Mouse (Mus musculus): ENCODE results near the gene Gpatch3.
A peak's percentile ranks its signal among the peaks of the same experiment; 100 is the strongest.

The Gpatch3 gene

DNA sequence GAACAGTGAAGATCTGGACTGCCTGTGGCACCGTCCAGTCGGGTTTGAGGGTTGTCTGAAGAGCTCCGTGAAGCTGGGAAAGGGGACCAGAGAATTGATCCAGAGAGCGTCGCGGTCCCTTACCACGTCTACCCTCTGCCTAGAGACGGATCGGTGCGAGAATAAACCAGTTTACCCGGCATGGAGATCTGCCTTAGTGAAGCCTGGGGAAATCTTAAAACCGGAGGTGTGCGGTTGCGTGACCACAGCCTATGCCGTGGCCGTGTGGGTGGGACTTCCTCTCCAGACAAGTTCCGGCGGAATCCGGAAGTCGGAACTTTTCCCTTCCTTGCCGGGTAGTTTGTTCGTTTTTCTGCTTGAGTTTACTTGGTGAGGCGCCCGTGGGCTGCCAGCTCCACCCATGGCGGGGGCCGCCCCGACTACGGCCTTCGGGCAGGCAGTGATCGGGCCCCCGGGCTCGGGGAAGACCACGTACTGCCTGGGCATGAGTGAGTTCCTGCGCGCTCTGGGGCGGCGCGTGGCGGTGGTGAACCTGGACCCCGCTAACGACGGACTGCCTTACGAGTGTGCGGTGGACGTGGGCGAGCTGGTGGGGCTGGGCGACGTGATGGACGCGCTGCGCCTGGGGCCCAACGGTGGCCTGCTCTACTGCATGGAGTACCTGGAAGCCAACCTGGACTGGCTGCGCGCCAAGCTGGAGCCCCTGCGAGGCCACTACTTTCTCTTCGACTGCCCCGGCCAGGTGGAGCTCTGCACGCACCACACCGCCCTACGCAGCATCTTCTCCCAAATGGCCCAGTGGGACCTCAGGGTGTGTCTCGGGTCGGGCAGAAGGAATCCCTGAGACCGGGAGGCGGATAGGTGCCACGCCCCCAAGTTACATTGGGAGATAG, 9.8 kb downstream of the Gpatch3 start, which contains the start of gene Gpn2:
TSS of gene Gpn2 (plus strand) at position 304 of the 893 bp plus-strand sequence.
- DNase-seq: peak; percentile 86

DNA sequence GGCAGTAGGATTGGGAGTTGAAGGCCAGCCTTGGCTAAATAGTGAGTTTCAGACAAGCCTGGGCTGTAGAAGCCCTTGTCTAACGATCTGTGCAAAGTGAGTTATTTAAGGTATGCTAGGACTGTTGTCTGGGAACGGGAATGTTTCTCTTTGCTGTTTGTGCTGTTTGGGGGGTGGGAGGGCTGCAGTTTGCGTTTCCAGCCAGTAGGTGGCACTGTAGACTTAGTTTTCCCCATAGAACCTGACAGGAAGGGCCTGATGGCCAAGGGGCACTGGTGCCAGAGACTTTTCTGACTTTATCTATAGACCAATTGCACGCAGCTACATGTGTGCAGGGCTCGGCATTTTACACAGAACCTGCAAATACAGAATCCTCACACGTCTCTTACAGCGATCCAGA, 18.0 kb downstream of the Gpatch3 start:
- DNase-seq: peak; percentile 76

DNA sequence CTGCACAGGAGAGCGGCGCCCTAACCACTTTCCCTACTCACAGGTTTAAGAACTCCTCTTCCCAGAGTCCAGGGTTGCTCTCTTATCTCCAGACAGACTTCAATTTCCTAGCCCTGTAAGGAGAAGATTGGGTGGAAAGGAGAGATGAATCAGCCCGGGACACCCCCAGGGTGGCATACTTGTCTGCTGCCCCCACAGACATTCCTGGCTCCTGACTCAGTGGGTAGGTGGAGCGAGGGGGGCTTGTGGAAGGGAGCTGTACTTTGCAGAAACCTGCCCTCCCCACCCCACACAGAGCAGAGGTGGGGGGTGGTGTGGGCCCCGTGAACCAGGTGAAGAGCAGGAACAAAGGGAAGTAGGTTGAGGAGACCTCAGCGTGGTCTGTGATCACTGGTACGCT, 21.0 kb downstream of the Gpatch3 start:
- DNase-seq: no peak

DNA sequence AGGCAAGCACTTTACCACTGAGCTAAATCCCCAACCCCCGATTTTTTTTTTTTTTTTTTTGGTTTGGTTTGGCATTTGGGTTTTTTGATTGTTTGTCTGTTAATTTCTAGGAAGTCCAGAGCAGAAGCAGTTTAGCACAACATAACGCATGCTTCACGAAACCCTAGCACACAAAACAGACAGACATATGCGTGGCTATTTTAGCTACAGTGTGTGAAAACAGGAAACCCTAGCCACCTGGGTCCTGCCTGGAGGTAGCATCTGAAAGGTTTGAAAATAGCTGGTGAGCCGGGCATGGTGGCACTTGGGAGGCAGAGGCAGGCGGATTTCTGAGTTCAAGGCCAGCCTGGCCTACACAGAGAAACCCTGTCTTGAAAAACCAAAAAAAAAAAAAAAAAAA, 21.5 kb downstream of the Gpatch3 start:
- DNase-seq: no peak

DNA sequence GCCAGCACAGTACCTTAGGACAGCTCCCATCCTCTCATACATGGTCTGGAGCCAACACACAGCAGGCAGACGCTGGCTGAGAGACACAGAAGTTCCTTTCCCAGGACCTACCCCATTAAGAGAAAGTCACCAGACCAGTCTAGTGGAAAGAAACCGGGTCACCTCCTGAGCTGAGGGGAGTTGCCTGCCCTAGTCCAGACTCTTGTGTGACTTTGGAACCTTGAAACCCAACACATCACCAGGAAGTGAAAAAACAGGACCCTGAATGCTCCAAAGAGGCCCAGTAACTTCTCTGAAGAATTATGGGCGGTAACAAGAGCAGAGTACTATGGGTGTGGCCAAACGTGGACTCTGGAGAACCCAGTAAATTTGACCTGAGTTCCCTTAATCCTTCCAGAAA, 24.1 kb downstream of the Gpatch3 start:
- peak; percentile 51 for DNase-seq

DNA sequence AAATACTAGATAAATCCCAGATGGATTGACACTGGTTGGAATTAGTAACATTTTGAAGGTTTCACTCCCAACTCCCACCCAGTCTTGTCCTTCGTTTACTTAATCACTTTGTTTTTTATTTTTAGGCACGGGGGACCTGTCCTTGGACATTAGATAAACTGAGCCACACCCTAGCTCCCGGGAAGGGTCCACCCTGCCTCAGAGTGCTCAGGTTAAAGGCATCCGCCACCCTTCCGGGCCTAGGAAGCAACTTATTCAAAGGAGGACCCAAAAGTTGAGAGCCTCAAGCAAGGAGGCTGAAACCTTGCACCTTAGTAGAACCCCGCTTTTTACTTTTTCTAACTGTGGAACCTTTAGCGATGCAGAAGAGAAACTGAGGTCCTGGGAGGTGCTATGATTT, 24.6 kb downstream of the Gpatch3 start:
- no peak for DNase-seq

DNA sequence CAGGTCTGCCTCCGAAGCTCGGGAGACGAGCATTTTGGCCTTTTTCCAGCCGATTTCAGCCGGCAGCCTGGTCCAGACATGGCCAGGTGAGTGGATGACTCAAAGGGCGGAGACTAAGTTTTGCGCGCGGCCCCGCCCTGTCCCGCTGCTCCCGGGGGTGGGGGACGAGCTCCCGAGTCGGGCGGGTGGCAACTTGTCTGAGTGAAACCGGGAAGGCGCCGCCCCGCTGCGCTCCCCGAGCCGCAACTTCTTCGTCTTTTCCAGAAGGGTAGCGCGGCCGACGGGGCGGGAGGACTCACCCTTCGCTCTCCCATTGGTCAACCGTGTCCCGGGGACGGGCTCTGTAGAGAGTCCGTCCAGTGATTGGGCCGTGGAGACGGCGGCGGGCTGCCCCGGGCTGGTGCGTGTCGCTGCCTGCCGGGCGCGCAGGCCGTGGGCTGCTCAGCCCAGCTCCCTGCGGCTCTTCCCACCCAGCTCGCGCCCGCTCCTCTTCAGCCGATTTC, 25.1 kb downstream of the Gpatch3 start:
- DNase-seq: peak; percentile 95

DNA sequence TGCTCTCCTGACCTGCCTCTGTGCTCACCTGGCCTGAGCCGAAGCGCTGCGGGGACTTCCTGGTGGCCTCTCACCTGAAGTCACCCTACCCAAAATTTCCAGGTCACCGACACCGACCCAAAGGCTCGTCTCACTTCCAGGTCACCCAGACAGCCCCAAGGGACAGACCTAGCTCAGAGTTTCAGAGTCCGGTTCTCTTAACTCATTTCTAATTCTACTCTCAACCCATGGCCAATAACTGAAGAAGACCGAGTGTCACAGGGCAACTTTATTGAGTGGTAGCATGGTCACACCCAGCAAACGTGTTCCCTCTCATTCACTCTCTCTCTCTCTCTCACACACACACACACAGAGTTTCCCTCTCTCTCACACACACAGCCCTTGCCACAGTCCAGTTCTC, 25.8 kb downstream of the Gpatch3 start:
- no peak for DNase-seq

DNA sequence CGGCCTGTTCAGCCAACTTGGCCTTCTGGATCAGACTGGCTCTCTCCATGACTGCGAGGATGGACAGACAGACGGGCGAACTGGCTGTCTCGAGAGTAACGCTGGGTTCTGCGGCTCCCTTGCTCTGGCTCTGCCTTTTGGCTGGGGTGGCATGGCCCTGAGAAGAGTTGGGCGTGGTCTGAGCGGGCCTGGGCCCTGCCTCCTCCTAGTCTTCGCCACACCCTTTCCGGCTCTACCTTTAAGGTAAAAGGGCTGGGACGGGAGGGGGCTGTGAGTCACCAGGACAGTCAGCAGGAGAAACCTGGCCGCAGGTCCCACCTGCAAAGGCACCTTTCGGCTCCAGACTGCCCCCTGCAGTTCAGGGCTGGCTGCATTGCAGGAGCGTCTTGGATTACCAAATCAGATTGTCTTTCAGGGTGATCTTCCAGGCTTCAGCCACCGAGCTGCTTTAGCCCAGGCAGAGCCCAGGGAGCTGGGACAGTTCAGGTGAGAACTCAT, 27.2 kb downstream of the Gpatch3 start, which contains the start of gene Sfn:
TSS of gene Sfn (minus strand) at position 448 of the 498 bp plus-strand sequence.
- peak; percentile 77 for DNase-seq

DNA sequence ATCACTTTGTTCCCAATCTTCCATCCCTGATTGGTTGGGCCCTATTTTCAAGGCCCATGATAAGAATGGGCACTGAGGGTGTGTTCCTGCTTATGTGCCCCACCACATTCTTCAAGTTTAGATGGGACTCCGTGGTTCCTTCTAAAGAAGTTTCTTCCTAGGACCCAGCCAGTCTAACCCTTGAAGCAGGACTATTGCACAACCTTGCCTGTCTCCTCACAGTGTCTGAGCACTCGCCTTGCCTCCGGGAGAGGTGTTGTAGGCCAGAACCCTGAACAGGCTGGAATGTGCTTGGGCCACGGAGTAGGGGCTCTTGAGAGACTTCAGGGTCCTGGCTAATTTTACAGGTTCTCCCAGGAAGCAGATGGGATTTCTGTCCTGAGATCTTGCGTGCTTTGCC, 28.5 kb downstream of the Gpatch3 start:
- DNase-seq: no peak

DNA sequence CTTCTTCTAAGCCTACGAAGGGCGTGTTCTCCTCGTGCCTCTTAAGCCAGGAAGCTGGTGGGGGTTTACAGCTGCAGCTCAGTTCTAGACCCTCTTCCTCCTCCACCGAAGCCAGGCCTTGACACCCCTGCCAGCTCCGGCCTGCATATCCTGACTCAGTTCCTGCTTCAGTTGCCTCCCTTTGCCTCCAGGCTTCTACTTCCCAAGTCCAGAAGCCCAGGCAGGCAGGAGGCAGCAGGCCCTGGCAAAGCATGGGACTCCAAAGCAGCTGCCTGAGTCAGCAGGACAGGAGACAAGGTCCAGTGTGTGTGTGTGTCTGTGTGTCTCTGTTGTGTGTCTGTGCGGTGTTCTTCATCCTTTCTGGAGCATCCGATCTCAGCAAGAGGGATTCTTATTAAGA, 29.6 kb downstream of the Gpatch3 start:
- DNase-seq: no peak

DNA sequence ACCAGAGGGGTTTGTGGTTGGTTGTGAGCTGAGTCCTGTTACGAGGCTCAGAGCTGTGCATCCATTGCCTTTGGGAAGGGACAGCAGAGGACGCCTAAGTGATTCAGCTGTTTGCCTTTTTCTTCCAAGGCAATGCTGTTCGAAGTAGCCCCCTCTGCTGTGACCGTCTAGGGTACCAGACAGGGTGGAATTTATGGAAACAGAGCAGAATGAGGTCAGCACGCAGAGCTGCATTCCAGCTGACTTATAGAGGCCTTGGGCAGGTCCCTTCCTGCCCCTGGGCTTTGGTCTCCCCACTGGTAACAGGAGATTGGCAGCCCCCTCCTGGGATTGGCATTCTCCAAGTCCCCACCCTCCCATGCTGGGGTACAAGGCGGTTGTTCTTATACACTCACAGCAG, 30.3 kb downstream of the Gpatch3 start:
- no peak for DNase-seq

DNA sequence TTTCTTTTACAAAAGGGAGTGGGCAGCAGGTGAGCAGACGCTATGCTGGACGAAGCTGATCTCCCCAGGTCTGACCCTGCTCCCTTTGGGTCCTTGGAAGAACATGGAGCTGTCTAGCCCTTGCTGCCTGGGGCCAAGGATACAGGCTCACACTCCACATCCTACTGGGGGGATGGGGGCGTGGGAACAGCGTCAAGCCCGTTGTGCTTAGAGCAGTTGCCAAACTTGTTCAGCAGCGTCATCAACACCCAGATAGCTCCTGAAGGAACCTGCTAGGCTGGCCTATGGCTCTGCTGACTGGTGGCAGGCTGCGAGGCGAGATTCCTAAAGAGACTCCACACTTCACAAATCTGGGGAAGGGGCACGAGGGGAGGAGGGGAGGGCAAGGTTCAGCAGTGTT, 30.8 kb downstream of the Gpatch3 start:
- DNase-seq: no peak

DNA sequence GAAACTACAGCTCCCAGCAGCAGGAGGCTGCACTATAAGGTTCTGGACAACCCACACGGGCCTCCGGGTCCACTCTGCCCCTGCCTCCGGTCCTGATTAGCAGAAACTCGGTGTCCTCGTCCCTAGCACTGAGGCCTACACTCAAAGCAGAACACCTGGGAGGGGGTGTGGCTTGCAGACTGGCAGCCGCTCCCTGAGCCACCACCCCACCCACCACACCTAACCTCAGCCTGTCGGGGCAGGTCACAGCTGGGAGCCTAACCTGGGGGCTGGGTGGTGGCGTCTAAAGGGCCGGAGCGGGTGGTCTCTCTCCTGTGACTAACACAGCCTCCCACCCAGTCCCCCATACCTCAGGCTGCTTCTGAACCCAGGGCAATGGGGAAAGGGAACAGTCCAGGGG, 32.7 kb downstream of the Gpatch3 start:
- DNase-seq: no peak

DNA sequence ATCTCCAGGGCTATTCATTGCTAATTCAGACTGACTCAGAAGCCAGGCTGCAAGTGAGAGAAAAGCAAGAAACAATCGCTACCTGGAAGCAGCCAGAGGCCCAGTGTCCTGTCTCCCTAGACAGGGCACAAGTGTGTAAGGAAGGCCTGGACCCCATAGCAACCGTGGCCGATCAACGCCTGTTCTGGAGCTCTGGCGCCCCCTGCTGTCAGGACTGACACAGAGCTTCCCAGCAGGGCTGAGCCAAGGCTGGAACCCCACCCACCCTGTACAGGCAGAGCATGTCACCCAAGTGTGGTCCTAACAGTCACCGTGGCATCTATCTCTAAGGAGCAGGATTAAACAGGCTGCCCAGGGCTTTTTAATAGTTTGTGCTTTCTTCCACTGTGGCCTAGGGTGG, 35.2 kb downstream of the Gpatch3 start:
- DNase-seq: peak; percentile 82

DNA sequence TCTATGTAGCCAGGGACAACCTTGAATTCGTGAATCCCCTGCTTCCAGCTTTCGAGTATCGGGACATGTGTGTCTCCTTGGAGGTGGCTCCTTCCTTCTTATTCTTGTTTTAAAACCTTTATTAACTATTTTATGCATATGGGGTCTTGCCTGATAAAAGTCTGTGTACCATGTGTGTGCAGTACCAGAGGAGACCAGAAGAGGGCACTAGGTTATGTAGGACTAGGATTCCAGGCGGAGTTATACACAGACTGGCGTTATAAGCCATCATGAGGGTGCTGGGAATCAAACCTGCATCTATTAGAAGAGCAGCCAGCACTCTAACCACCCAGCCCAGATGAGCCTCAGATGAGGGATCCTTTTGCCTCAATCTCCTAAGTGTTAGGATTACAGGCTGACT, 37.3 kb downstream of the Gpatch3 start:
- DNase-seq: no peak

DNA sequence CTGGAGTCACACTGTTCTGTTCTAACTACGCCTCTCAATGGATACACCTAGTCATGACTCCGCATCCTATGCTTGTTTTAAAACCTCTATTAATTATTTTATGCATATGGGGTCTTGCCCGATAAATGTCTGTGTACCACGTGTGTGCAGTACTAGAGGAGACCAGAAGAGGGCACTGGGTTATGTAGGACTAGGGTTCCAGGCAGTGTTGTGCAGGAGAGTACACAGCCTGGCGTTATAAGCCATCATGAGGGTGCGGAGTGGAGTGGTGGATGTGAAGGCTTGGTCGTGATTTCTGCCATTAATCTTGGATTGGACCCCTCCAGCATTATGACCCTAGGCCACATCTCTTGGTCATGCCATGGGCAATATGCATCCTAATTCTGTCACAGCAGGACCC, 37.9 kb downstream of the Gpatch3 start:
- DNase-seq: no peak

DNA sequence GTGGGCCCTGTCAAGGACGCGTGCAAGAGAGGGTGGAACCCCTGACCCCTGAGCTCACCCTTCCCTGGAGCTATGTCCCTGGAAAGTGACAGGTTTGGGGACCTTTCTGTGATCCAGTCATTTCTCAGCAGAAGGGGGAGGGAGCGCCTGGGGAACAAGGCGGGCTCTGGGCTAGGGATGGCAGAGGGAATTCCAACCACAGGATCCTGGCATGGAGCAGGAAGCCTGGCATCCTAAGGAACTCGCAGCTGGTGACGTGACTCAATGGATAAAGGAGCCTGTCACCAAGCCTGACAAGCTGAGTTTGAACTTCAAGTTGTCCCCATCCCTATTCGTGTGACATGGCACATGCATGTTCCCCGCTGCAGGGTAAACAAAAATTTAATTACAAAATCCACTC, 38.5 kb downstream of the Gpatch3 start:
- DNase-seq: no peak

DNA sequence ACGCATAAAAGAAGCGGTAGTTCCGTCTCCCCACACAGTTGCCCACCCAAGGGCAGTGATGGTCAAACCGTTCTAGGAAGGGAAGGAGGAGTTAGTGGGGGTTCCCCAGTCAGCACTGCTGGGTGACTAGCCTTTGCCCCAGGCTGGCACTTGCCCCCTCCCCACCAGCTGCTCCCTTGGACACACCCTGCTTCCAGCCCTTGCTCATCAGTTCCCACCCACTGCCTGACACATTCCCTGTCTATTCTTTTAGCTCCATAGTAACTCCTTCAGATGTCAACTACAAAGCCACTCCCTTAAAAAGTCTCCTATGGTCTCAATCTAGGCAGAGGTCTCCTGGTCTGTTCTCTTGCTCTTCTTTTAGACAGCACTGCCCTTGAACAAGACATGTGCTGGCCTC, 39.3 kb downstream of the Gpatch3 start:
- no peak for DNase-seq

DNA sequence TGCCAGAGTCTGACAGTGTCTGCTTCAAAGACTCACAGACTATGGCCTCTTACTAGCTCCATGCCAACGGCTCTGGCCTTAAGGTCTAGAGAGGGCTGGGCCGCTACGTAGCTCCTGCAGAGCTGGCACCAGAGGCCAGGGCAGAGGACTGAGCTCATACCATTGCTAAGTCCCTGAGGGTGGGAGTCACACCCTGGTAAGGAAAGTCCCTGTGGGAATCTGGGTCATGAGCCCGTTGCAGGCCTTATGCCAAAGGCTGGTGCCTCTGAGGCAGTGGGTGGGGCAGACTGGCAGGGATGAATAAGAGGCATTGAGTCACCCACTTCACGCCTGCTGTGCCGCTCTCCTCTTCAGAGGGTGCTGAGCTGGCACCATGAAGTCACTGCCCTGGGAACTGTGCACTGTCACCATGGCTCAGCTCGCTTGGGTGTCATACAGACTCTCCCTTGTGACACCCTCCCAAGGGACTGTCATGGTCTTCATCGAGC, 39.8 kb downstream of the Gpatch3 start:
- no peak for DNase-seq

DNA sequence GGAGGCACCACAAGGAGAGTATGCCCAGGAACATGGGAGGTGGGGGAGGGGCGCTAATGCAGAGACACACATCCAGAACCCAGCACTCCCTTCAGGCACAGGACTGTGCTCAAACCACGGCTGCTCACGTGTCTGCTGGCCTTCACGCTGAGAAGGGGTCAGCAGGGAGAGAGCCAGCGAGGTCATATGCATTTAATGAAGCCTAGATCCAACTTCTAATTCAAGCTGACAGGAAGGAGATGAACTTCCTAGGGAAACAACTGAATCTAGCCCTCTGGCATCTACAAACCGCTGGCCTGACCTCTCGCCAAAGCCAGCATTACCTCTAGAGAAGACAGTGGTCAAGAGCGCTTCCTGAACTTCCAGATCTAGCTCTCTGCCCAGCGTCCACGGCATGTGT, 40.9 kb downstream of the Gpatch3 start:
- DNase-seq: peak; percentile 50

DNA sequence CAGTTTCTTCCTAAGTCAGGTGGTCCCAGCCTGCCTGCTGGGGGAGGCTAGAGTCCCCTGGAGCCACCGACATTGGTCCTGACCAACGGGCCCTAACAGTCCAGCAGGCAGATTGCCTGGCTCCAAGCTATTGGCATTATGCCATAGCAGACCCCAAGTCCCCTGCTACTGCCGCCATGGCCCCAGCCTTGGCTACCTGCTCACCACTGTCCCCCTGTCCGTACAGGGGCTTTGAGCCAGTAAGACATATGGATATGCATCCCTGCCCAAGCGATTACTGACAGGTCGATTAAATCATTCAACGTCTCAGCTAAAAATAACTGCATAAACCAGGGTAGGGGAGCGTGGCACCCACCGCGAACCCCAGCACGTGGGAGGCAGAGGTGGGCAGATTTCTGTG, 43.4 kb downstream of the Gpatch3 start:
- no peak for DNase-seq

DNA sequence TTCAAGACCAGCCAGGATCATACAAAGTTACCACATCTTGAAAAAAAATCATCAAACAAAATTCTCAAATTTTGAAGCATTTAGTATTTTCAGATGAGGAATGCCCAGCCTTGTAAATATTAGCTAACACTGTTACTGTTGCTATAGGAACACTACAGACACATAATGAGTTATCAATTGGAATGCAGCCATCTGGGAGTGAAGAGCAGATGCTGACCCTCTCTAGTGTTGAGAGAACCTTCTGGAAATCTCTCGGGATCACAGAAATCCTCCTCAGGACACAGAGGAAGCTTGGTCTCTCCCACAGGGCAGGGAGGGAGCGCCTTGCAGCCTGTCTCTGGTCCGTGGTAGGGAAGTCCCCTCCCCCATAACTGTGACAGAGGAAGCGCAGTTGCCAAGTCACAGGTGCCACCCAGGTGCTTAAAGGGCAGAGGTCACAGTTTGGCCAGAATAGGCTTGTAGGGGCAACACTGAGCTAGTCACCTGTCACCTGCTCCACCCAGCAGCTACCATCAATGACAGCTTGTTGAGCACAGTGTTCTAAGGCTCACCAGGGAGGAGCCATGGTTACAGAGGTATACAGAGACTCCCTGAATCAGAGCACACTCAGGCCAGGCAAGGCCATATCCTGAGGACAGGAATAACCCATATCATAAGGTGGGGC, 45.1 kb downstream of the Gpatch3 start:
- no peak for DNase-seq

DNA sequence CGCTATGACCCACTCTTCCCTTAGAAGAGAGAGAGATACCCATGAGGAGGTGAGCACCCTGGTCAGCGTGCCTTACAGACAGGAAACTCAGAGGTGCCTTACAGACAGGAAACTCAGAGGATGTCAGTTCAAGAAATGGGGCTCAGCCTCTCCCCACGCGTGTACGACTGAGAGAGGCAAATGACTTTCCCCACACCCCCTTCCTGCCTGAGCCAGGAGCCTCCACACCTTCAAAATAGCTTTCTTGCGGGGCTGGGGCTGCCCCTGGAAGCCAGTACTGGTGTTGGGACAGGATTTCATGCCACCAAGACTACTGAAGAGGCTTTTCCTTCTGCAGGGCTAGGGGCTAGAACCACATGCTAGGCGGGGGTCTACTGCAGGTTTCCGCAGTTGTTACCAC, 46.1 kb downstream of the Gpatch3 start:
- no peak for DNase-seq
